Mouse (Mus musculus): Measurements from ENCODE around the gene Ppp1r37.

Ppp1r37 gene

DNA sequence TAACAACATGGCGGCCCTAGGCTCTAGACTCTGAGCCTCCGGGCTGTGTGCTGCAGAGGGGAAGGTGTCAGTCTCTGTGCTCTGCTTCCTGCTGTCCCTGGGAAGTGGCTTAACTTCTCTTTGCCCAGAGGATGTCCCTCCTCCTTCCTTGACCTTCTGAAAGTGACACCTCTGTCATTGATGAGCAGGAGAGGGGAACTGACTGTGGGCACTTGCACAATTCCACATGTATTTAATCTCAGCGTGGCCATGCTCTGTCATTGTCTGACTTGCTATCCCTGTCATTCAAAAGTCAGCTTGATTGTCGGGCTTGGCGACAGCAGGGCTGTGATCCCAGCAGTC lies 66.7 kb downstream of the Ppp1r37 start:
- no peak for DNase-seq

GRCm38 (mm10) chr7:19495521-19496213 lies 67.2 kb downstream of the Ppp1r37 start:
- no peak for DNase-seq

- DNase-seq: no peak
Observed at GRCm38 (mm10) chr7:19494751-19495474, 68.0 kb downstream of the Ppp1r37 start.

DNA sequence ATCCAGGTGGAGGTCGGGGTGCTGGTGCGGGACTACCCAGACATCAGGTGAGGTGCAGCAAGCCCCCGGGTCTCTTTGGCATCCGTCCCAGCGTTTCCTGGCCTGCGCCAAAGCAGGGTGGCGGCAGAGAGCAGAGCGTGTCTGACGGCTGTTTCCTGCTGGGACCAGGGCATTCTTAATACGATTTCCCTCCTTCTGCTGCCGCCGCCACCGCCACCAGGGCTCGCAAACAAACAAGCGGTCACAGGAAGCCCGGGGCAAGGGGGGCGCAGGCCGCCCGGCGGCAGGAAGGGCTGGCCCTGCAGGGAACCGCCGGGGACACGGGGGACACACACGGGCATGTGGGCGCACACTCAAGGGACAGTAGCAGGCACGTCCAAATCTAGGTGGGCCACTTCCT lies 71.1 kb downstream of the Ppp1r37 start:
- peak; percentile 38 for DNase-seq

- DNase-seq: no peak
Observed at GRCm38 (mm10) chr7:19489525-19489924, 73.4 kb downstream of the Ppp1r37 start.

DNA sequence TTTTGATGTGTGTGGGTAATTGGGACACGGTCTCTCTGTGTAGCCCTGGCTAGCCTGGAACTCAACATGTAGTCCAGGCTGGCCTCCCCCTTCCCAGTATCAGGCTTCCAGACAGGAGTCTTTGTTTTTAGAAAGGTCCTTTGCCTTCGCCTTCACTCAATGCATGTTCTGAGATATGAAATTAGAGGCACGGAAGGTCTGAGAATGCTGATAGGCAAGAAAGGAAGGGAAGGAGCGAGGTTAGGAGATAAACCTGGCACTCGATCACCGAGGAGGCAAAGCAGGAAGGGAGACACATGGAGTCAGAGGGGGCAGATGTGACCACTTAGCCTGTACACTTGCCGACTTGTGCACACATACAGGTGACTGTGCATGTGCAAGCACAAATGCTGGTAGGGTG lies 76.3 kb downstream of the Ppp1r37 start:
- no peak for DNase-seq

- DNase-seq: no peak
Observed at GRCm38 (mm10) chr7:19485488-19485887, 77.4 kb downstream of the Ppp1r37 start.

- no peak for DNase-seq
Observed at GRCm38 (mm10) chr7:19483281-19483680, 79.6 kb downstream of the Ppp1r37 start.
